Mouse (Mus musculus) gastrocnemius, adult 8-10 months (tissue): ENCODE measurements around the gene Zfp51. TPM values are rescaled to one million over a fixed set of nuclear protein-coding genes. Genes with fewer than 3 reads are reported as not detected.

ENCODE experiments used
- total RNA-seq, 4 experiments: library from RNA; stranded (reverse); gene quantifications; 2 replicates each; pipeline ENCODE4 v1.2.4; 2022

The Zfp51 gene
- total RNA-seq, 4 experiments from 2014 or later = 10.5 to 11.7 (median 10.9) TPM

Other genes with a start within 250 kb of the Zfp51 start
- gene Vmn1r234, start 224.3 kb upstream of the Zfp51 start, total RNA-seq = not detected
- gene Vmn1r235, start 194.0 kb upstream of the Zfp51 start, total RNA-seq = not detected
- not detected for gene Vmn1r236, start 167.4 kb upstream of the Zfp51 start, total RNA-seq
- gene Vmn1r237, start 138.5 kb upstream of the Zfp51 start, total RNA-seq = not detected
- gene Zfp677, start 66.6 kb upstream of the Zfp51 start, total RNA-seq = 1 to 10 TPM in 1 of 4 experiments, under 1 TPM in 3; 0.80 to 1.5 (median 0.87) TPM
- gene Zfp54, start 27.1 kb upstream of the Zfp51 start, total RNA-seq = 1 to 10 TPM in 2 of 4 experiments, under 1 TPM in 2; 0.77 to 1.9 (median 1.1) TPM
- gene Zfp53, start 38.6 kb downstream of the Zfp51 start, total RNA-seq = 1 to 10 TPM; 1.3 to 1.8 (median 1.5) TPM
- 10 to 100 TPM in 1 of 4 experiments, 1 to 10 TPM in 3; 6.9 to 11.4 (median 8.5) TPM for gene Zfp52, start 85.2 kb downstream of the Zfp51 start, total RNA-seq
- gene Zfp948, start 116.6 kb downstream of the Zfp51 start, total RNA-seq = 1 to 10 TPM in 3 of 4 experiments, under 1 TPM in 1; 0.97 to 1.9 (median 1.6) TPM
- 1 to 10 TPM in 3 of 4 experiments, under 1 TPM in 1; 0.88 to 1.5 (median 1.4) TPM for gene Zfp983, start 200.2 kb downstream of the Zfp51 start, total RNA-seq
- 1 to 10 TPM in 2 of 4 experiments, not detected in 2; 1.9 to 3.4 TPM for gene Gm10226, start 241.5 kb downstream of the Zfp51 start, total RNA-seq